In the genomic region with DNA sequence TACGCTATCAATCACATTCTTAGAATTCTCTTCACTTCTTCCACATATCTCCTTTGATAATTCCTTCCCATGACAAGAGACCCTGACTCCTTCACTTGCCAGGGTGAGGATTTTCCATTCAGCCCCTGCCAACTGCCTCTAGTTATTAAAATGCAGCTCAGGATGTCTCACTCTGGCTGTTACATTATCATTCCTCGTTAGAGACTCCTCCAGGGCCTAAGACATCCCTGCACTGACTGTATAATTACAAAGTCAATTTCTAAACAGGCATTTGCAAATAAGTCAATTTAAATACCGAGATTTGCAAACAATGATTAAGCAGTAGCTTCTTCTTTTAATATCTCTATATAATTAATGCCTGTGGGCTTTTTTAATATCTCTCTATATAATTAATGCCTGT, we compare ENCODE assay signal across 26 mouse cellular contexts.
DNase-seq lines count a peak whose midpoint lies in the region; ATAC-seq lines count a peak whose summit lies in the region.
"Had no signal": no experiment of that assay in that cellular context is flagged by ENCODE, and none has a peak within 500 bp of the region (broad histone marks: within the 10 kb centered on the region; RNA-seq: fewer than 3 reads in every experiment).

No protein-coding gene starts in this region.

- peak; percentile 63 for ATAC-seq in hindbrain, embryonic 15.5 days (ENCODE audit: low FRiP score, low read depth)
- ATAC-seq in hindbrain, embryonic 12.5 days (ENCODE audit: low FRiP score) = no peak; the same call in 1 of the 2 replicates
- ATAC-seq in midbrain, embryonic 16.5 days = 0 out of 2 replicates have a peak, but pooled peaks have one; percentile 66
- no peak for ATAC-seq in midbrain, embryonic 11.5 days (ENCODE audit: low FRiP score)
- ATAC-seq in hindbrain, embryonic 16.5 days = peak; percentile 82
- ATAC-seq in neural tube, embryonic 14.5 days (ENCODE audit: low read depth) = peak; percentile 79; the same call in 1 of the 2 replicates
- ATAC-seq: CD4-positive, CD25-positive, alpha-beta regulatory T cell, adult 4 months; forebrain, embryonic 14.5 days; forebrain, postnatal 0 days; intestine, embryonic 15.5 days had no signal

- no peaks in the 10 kb centered on the region for H3K4me1 ChIP-seq in hindbrain, embryonic 15.5 days (replicated peaks)
- no peaks in the 10 kb centered on the region for H3K4me1 ChIP-seq in hindbrain, embryonic 12.5 days
- no peaks in the 10 kb centered on the region for H3K4me1 ChIP-seq in midbrain, embryonic 16.5 days (ENCODE audit: control insufficient read depth, insufficient read depth, low read length)
- H3K4me1 ChIP-seq in midbrain, embryonic 11.5 days (ENCODE audit: control insufficient read depth, insufficient read depth, low read length) = no peaks in the 10 kb centered on the region
- H3K4me1 ChIP-seq in hindbrain, embryonic 16.5 days (ENCODE audit: control insufficient read depth, insufficient read depth, low read depth, low read length) = no peaks in the 10 kb centered on the region
- no peaks in the 10 kb centered on the region for H3K4me1 ChIP-seq in neural tube, embryonic 14.5 days (ENCODE audit: control insufficient read depth, insufficient read depth, low read length)
- H3K4me1 ChIP-seq: embryonic facial prominence, embryonic 12.5 days; embryonic facial prominence, embryonic 15.5 days; heart, embryonic 12.5 days; heart, embryonic 15.5 days; intestine, embryonic 15.5 days had no signal

- no peaks in the 10 kb centered on the region for H3K9me3 ChIP-seq in hindbrain, embryonic 15.5 days
- no peaks in the 10 kb centered on the region for H3K9me3 ChIP-seq in hindbrain, embryonic 12.5 days (replicated peaks)
- H3K9me3 ChIP-seq in midbrain, embryonic 16.5 days (replicated peaks; ENCODE audit: control insufficient read depth, low read length, poor library complexity, severe bottlenecking) = no peaks in the 10 kb centered on the region
- no peaks in the 10 kb centered on the region for H3K9me3 ChIP-seq in midbrain, embryonic 11.5 days (ENCODE audit: control insufficient read depth, low read length)
- H3K9me3 ChIP-seq in hindbrain, embryonic 16.5 days (ENCODE audit: control insufficient read depth, low read length) = no peaks in the 10 kb centered on the region
- H3K9me3 ChIP-seq in neural tube, embryonic 14.5 days (ENCODE audit: control insufficient read depth, low read length) = no peaks in the 10 kb centered on the region
- H3K9me3 ChIP-seq: embryonic facial prominence, embryonic 12.5 days; embryonic facial prominence, embryonic 15.5 days; heart, embryonic 12.5 days; heart, embryonic 15.5 days; intestine, embryonic 15.5 days had no signal

- H3K4me3 ChIP-seq in hindbrain, embryonic 15.5 days = no peak overlapping the region
- H3K4me3 ChIP-seq in hindbrain, embryonic 12.5 days = no peak overlapping the region
- H3K4me3 ChIP-seq in midbrain, embryonic 16.5 days (ENCODE audit: low read depth, low read length) = no peak overlapping the region
- H3K4me3 ChIP-seq in midbrain, embryonic 11.5 days (ENCODE audit: low read depth, low read length) = no peak overlapping the region
- H3K4me3 ChIP-seq in hindbrain, embryonic 16.5 days (ENCODE audit: low read length) = no peak overlapping the region
- no peak overlapping the region for H3K4me3 ChIP-seq in neural tube, embryonic 14.5 days (ENCODE audit: low read depth, low read length)
- H3K4me3 ChIP-seq: embryonic facial prominence, embryonic 12.5 days; embryonic facial prominence, embryonic 15.5 days; gastrocnemius, adult 2 months; heart, embryonic 12.5 days; heart, embryonic 15.5 days; intestine, embryonic 15.5 days had no signal

- H3K27me3 ChIP-seq in hindbrain, embryonic 15.5 days = no peaks in the 10 kb centered on the region
- H3K27me3 ChIP-seq in hindbrain, embryonic 12.5 days = no peaks in the 10 kb centered on the region
- H3K27me3 ChIP-seq in midbrain, embryonic 16.5 days (ENCODE audit: control insufficient read depth, insufficient read depth, low read depth, low read length) = no peaks in the 10 kb centered on the region
- no peaks in the 10 kb centered on the region for H3K27me3 ChIP-seq in midbrain, embryonic 11.5 days (ENCODE audit: control insufficient read depth, insufficient read depth, low read length)
- no peaks in the 10 kb centered on the region for H3K27me3 ChIP-seq in hindbrain, embryonic 16.5 days (replicated peaks; ENCODE audit: control insufficient read depth, insufficient read depth, low read length)
- H3K27me3 ChIP-seq in neural tube, embryonic 14.5 days (ENCODE audit: control insufficient read depth, insufficient read depth, low read length) = no peaks in the 10 kb centered on the region; the same call in 1 of the 2 replicates
- H3K27me3 ChIP-seq: embryonic facial prominence, embryonic 12.5 days; embryonic facial prominence, embryonic 15.5 days; heart, embryonic 12.5 days; heart, embryonic 15.5 days; intestine, embryonic 15.5 days had no signal

- WGBS in hindbrain, embryonic 15.5 days = 53% methylated on average over 3 of the region's 3 CpGs
- WGBS in hindbrain, embryonic 12.5 days = 65% methylated on average over 3 of the region's 3 CpGs
- 43% methylated on average over 3 of the region's 3 CpGs for WGBS in midbrain, embryonic 16.5 days
- 68% methylated on average over 3 of the region's 3 CpGs for WGBS in midbrain, embryonic 11.5 days
- WGBS in hindbrain, embryonic 16.5 days = 43% methylated on average over 3 of the region's 3 CpGs
- WGBS in neural tube, embryonic 14.5 days = 48% methylated on average over 3 of the region's 3 CpGs

- DNase-seq in midbrain, embryonic 11.5 days (ENCODE audit: low spot score, missing footprints) = no peak
- DNase-seq in adrenal gland, postnatal 4 days (ENCODE audit: low spot score in 2 of 2) = no peak
- DNase-seq in cerebellum, postnatal 25 days = no peak
- DNase-seq: adrenal gland, adult 2 months; adrenal gland, postnatal 14 days; cerebellum, adult 18-20 months; cerebellum, adult 9-10 months; cerebellum, postnatal 14 days; forebrain, postnatal 0 days; gastrocnemius, adult 2 months; gastrocnemius, postnatal 14 days; heart, adult 11 months; heart, postnatal 14 days; heart, postnatal 4 days had no signal

- H3K4me2 ChIP-seq in hindbrain, embryonic 15.5 days = no peak overlapping the region
- H3K4me2 ChIP-seq in hindbrain, embryonic 12.5 days (replicated peaks) = no peak overlapping the region
- H3K4me2 ChIP-seq in midbrain, embryonic 16.5 days (ENCODE audit: low read length) = no peak overlapping the region
- no peak overlapping the region for H3K4me2 ChIP-seq in midbrain, embryonic 11.5 days
- no peak overlapping the region for H3K4me2 ChIP-seq in hindbrain, embryonic 16.5 days (ENCODE audit: low read length)
- H3K4me2 ChIP-seq in neural tube, embryonic 14.5 days (ENCODE audit: low read depth, low read length) = no peak overlapping the region
- H3K4me2 ChIP-seq: embryonic facial prominence, embryonic 12.5 days; embryonic facial prominence, embryonic 15.5 days; heart, embryonic 12.5 days; heart, embryonic 15.5 days; intestine, embryonic 15.5 days had no signal

- H3K27ac ChIP-seq in hindbrain, embryonic 15.5 days (replicated peaks) = no peak overlapping the region
- H3K27ac ChIP-seq in hindbrain, embryonic 12.5 days = no peak overlapping the region
- H3K27ac ChIP-seq in midbrain, embryonic 16.5 days (ENCODE audit: low read length) = no peak overlapping the region
- H3K27ac ChIP-seq in midbrain, embryonic 11.5 days (ENCODE audit: low read depth, low read length) = no peak overlapping the region
- no peak overlapping the region for H3K27ac ChIP-seq in hindbrain, embryonic 16.5 days (ENCODE audit: low read depth, low read length)
- no peak overlapping the region for H3K27ac ChIP-seq in neural tube, embryonic 14.5 days (ENCODE audit: low read depth, low read length)
- H3K27ac ChIP-seq: embryonic facial prominence, embryonic 12.5 days; embryonic facial prominence, embryonic 15.5 days; gastrocnemius, adult 2 months; heart, embryonic 15.5 days; intestine, embryonic 15.5 days had no signal

- H3K36me3 ChIP-seq in hindbrain, embryonic 15.5 days = no peaks in the 10 kb centered on the region
- no peaks in the 10 kb centered on the region for H3K36me3 ChIP-seq in hindbrain, embryonic 12.5 days
- H3K36me3 ChIP-seq in midbrain, embryonic 16.5 days (ENCODE audit: control insufficient read depth, insufficient read depth, low read length) = no peaks in the 10 kb centered on the region
- H3K36me3 ChIP-seq in midbrain, embryonic 11.5 days (ENCODE audit: control insufficient read depth, insufficient read depth, low read length) = no peaks in the 10 kb centered on the region
- no peaks in the 10 kb centered on the region for H3K36me3 ChIP-seq in hindbrain, embryonic 16.5 days (ENCODE audit: control insufficient read depth, insufficient read depth, low read length)
- no peaks in the 10 kb centered on the region for H3K36me3 ChIP-seq in neural tube, embryonic 14.5 days (ENCODE audit: control insufficient read depth, insufficient read depth, low read length)
- H3K36me3 ChIP-seq: embryonic facial prominence, embryonic 12.5 days; embryonic facial prominence, embryonic 15.5 days; heart, embryonic 12.5 days; heart, embryonic 15.5 days; intestine, embryonic 15.5 days had no signal

- no peak overlapping the region for H3K9ac ChIP-seq in hindbrain, embryonic 15.5 days
- H3K9ac ChIP-seq in hindbrain, embryonic 12.5 days = no peak overlapping the region
- H3K9ac ChIP-seq in midbrain, embryonic 16.5 days (ENCODE audit: low read depth, low read length) = no peak overlapping the region
- H3K9ac ChIP-seq in midbrain, embryonic 11.5 days (ENCODE audit: low read length) = no peak overlapping the region
- H3K9ac ChIP-seq in hindbrain, embryonic 16.5 days (ENCODE audit: low read depth, low read length) = no peak overlapping the region
- H3K9ac ChIP-seq in neural tube, embryonic 14.5 days (replicated peaks; ENCODE audit: low read depth, low read length) = no peak overlapping the region
- H3K9ac ChIP-seq: embryonic facial prominence, embryonic 12.5 days; embryonic facial prominence, embryonic 15.5 days; forebrain, postnatal 0 days; heart, embryonic 12.5 days; heart, embryonic 15.5 days; intestine, embryonic 15.5 days had no signal

Comparison
In these comparisons a context has a peak if more than half of its experiments do, and no peak if none do; other contexts are left out.
1. ATAC-seq: peak in hindbrain, embryonic 15.5 days (single experiment), midbrain, embryonic 16.5 days (single experiment), hindbrain, embryonic 16.5 days (single experiment) and neural tube, embryonic 14.5 days (single experiment); none in hindbrain, embryonic 12.5 days (single experiment) and midbrain, embryonic 11.5 days (single experiment).